Mouse (Mus musculus) megakaryocyte, adult 5-6 weeks (primary cell): ENCODE results near the gene Lypd4. TPM values are rescaled to one million over a fixed set of nuclear protein-coding genes. Genes with fewer than 3 reads are reported as not detected.
"Not testable (repeated sequence)": the region's sequence is repeated elsewhere in the genome, so short reads cannot be mapped to it uniquely, and the experiment has no call there.

ENCODE experiments used
- ATAC-seq: 2 replicates; pipeline ENCODE4 v1.8.0; 2016; ENCODE audit warnings: mild to moderate bottlenecking, inconsistent platforms; ENCODE audit not compliant: poor library complexity, severe bottlenecking
- total RNA-seq, 2 experiments: library from RNA; stranded (forward) in 1 of 2; stranded (reverse) in 1 of 2; fragments of 153-499, 151-499 nt in 1 of 2; fragments of 221-1000, 200-1000 nt in 1 of 2; gene quantifications; 2 replicates each; pipeline versions ENCODE4 v1.2.3 to v1.2.4; 2015 to 2017

Gene Lypd4
- not detected in 2 replicates for total RNA-seq (2015)
- not detected in 2 replicates for total RNA-seq (2017)

GRCm38 (mm10) chr7:24869532-24870165 is at the start of gene Lypd4, which contains the start of gene Dmrtc2:
Gene Lypd4, minus strand, starts transcription at chr7:24869941.
Gene Dmrtc2, plus strand, starts transcription at chr7:24870057.
- ATAC-seq = no peak

- no peak for ATAC-seq
Measured at GRCm38 (mm10) chr7:24918763-24919323, 49.1 kb upstream of the Lypd4 start.

GRCm38 (mm10) chr7:24912480-24912879 is 42.7 kb upstream of the Lypd4 start:
- ATAC-seq = no peak

- peak; percentile 8; the same call in 1 of the 2 replicates for ATAC-seq
Measured at GRCm38 (mm10) chr7:24907211-24907748, 37.5 kb upstream of the Lypd4 start.

DNA sequence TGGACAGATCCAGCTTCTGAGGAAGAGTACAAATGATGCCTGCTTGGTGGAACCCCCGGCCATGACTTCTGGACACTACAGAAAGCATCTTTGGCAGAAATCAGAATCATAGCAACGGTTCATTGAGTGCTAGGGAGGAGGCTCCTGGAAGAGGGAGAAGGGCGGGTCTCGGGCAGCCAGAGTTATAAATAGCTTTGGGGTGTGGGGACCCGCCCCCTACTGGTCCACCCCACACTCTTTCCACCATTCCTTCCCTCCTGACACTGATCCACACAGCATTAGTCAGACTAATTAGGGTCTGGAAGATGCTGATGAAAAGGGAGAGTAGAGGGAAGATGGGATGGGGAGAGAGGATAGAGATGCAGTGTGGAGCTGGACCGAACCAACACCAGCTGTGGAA is 36.8 kb upstream of the Lypd4 start:
- ATAC-seq = no peak

DNA sequence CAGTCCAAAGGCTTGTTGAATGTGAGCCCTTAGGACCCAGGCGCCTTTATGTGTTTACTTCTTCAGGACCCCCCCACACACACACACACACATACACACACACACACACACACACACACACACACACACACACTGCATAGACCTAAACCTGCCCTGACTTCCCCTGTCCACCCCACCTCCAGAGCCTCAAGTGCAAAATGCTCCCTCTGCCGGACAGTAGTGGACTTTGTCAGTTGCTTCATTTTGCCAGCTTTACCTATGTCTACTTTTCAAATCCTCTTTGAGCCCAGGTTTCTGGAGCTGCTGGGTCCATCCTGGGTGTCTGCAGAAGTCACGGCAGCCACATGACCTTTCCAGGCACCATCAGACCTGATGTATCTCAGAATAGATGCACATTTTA is 35.2 kb upstream of the Lypd4 start:
- peak; percentile 24; the same call in 1 of the 2 replicates for ATAC-seq

- ATAC-seq = peak; percentile 79
Measured at GRCm38 (mm10) chr7:24904070-24904483, 34.3 kb upstream of the Lypd4 start.

DNA sequence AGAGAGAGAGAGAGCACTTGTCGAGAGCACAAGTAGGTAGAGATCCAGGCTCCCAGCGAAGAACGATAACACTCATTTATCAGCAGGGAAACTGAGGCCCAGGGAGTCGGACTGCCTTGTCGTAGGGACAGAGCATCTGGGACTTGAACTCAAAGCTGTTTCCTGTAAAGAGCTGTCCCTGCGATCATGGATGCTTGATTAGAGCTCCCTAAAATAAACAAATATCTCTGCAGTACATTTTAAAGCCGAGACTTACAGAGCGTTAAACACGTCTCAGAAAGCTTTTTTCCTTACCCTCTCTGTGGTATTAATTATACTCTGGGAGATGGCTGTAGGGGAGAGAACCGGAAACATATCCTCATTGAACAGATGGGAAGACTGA is 33.7 kb upstream of the Lypd4 start:
- ATAC-seq = no peak

DNA sequence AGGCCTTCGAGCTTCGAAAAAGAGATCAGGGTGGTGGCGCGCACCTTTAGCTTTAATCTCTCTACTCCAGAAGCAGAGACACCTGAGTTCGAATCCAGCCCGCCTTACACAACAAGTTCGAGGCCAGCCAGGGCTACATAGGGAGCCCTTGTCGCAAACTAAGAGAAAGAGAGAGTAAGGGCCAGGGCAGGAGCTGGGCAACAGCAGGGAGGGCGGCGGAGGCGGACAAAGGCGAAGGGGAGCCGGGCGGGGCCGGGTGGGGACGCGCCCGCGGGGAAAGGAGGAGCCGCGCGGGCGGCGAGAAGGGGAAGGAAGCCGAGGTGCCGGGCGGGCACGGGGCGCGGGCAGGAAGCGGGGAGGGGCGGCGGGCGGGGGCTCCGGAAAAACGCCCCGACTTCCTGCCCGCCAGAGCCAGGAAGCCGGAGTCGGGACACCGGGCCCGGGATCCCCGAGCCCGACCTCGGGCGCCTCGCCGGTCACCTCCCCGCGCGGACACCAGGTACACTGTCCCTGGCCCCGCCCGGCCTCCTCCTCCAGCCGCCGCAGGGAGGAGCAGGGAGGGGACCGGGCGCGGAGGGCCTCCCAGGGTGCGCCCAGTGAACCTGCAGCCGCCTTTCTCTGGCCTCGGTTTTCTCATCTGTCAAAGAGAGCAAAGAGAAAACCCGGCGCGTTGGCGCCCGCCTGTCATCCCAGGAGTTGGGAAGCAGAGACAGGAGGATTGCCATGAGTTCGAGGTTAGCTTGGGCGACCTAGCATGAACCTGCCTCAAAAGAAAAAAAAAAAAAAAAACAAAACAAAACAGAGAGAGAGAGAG is 33.1 kb upstream of the Lypd4 start, which contains the start of gene Arhgef1:
Gene Arhgef1 (plus strand): TSS at position 283 of the 814 bp plus-strand sequence.
- ATAC-seq = peak; percentile 46

DNA sequence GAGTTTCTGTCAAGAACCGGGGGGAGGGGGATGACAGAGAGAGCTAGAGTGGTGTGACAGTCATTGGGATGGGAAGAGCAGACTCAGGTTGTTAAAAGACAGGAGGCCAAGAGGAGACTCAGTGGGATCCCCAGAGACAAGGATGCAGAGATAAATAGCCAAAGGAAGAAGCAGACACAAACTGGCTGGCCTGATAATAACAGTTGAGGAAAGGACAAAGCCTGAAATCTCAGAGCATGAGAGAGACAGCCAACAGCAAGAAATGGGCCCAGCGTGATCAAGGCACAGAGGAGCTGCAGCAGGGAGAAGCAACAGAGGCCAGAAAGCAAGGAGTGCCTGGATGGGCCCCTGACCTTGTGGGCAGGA is 32.5 kb upstream of the Lypd4 start:
- ATAC-seq = no peak

DNA sequence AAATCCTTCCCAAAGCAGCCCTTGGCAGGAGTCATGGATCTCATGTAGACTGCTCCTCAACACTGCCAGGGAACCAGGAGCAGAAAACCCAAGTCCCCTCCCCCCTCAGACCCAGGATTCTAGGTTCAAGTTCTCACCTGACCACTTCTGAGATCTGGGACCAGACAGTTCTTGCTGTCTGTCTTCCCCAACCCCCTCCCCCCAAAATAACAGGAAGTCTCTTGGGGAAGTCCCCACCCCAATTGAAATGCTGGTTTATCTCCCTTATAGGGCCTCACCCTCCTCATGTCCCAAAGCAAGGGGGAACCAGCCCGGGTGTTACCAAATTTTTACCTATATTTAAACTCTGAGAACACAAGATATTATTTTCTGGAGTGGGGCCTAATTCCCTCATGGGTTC is 32.1 kb upstream of the Lypd4 start:
- ATAC-seq = peak; percentile 22

GRCm38 (mm10) chr7:24901114-24901513 is 31.4 kb upstream of the Lypd4 start:
- no peak for ATAC-seq

DNA sequence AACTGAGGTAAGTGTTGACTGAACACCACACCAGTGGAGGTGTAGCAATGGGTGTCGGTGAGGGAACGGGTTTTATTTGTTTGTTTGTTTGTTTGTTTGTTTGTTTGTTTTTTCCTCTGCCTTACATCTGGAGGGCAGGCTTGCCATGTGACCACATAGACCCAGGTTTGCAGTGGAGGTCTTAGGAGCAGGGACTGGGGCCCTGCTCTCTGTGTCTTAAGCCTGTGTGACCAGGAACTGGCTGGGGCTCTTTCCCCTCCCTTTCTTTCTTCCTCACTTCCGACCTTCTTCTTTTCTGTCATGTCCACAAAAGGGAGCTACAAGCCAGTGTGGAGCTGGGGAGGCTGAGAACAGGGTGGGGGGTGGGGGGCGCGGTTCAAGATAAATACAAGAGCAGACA is 28.2 kb upstream of the Lypd4 start:
- ATAC-seq = no peak

GRCm38 (mm10) chr7:24897224-24897623 is 27.5 kb upstream of the Lypd4 start, which contains the start of gene Cd79a:
Gene Cd79a, plus strand, starts transcription at chr7:24897381.
- ATAC-seq = no peak

DNA sequence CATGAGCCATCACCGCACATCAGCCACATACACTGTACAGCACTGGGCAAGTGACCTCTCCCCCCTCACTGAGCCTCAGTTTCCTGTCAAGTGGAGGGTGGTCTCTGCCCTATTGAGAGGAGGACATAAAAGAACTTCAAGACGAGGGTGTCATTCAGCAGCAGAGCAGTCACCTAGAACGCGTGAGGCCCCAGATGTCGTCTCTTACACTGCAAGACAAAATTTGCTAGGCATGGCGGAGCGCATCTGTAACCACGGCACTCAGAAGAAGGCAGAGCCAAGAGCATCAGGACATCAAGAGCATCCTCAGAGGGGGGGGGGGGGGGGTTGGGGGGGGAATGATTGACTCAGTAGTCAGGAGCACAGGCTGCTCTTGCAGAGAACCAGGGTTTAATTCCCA is 26.5 kb upstream of the Lypd4 start:
- ATAC-seq = no peak

DNA sequence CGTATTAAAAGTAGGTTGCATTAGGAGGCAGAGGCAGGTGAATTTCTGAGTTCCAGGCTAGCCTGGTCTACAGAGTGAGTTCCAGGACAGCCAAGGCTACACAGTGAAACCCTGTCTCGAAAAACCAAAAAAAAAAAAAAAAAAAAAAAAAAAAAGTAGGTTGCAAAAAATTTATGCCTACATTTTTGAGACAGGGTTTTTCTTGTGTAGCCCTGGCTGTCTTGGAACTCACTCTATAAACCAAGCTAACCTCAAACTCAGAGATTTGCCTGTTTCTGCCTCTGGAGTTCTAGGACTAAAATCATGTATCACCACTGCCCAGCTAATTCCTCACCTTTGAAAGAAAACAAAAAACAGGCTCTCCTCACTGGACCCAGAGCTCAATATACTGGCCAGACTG is 26.0 kb upstream of the Lypd4 start:
- ATAC-seq = not testable (repeated sequence)

DNA sequence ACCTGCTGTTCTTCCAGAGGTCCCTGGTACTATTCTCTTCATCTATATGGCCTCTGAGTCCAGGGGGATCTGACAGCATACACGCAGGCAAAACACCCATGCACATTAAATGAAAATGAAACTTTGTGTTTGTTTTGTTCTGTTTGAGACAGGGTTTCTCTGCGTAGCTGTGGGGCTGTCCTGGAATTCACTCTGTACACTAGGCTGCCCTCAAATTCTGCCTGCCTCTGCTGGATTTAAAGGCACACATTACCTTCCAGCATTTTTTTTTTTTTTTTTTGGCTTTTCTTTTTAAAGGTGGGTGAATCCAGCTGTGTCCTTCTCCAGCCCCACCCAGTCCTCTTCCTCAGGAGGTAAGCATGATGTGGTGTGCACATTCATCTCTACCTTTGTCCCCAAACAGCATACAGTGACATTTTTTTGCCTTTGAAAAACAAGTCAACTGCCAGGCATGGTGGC is 22.4 kb upstream of the Lypd4 start:
- ATAC-seq = no peak

GRCm38 (mm10) chr7:24891241-24892124 is 21.7 kb upstream of the Lypd4 start:
- ATAC-seq = no peak

- ATAC-seq = peak; percentile 99
Measured at GRCm38 (mm10) chr7:24890281-24891216, 20.8 kb upstream of the Lypd4 start.
